Mouse (Mus musculus) midbrain, embryonic 15.5 days (tissue): ENCODE measurements around the gene Rbm42. TPM values are rescaled to one million over a fixed set of nuclear protein-coding genes. Genes with fewer than 3 reads are reported as not detected.

ENCODE experiments used
- ATAC-seq: fragments of 200-750 bp; cut with Nextera tagmentation; replicated peaks from 2 replicates; pipeline ENCODE4 v1.8.0; 2017; ENCODE audit warnings: moderate TSS enrichment
- H3K27ac ChIP-seq: fragments of 300-500 bp; sonication (generic); 2 replicates; pipeline ENCODE4 v1.5.1; 2015; ENCODE audit warnings: mild to moderate bottlenecking, inconsistent platforms
- H3K27me3 ChIP-seq: fragments of 300-500 bp; sonication (generic); replicated peaks from 2 replicates; pipeline ENCODE4 v1.6.1; 2015; ENCODE audit warnings: inconsistent platforms
- H3K36me3 ChIP-seq: fragments of 300-500 bp; sonication (generic); replicated peaks from 2 replicates; pipeline ENCODE4 v1.6.1; 2015; ENCODE audit warnings: inconsistent platforms
- H3K4me1 ChIP-seq: fragments of 300-500 bp; sonication (generic); 2 replicates; pipeline ENCODE4 v1.6.1; 2015; ENCODE audit warnings: inconsistent platforms
- H3K4me2 ChIP-seq: fragments of 300-500 bp; sonication (generic); 2 replicates; pipeline ENCODE4 v1.6.1; 2015; ENCODE audit warnings: inconsistent platforms, mild to moderate bottlenecking, moderate library complexity
- H3K4me3 ChIP-seq: fragments of 300-500 bp; sonication (generic); 2 replicates; pipeline ENCODE4 v1.5.1; 2015; ENCODE audit warnings: mild to moderate bottlenecking, inconsistent platforms
- H3K9ac ChIP-seq: fragments of 300-500 bp; sonication (generic); 2 replicates; pipeline ENCODE4 v1.6.1; 2015; ENCODE audit warnings: mild to moderate bottlenecking, inconsistent platforms
- H3K9me3 ChIP-seq: fragments of 300-500 bp; sonication (generic); 2 replicates; pipeline ENCODE4 v1.6.1; 2016; ENCODE audit warnings: inconsistent platforms
- WGBS: fragments of 180-500 bp; shearing (Covaris S2); methylation state at CpG from one replicate; pipeline ENCODE4 v1.1.7; 2015; ENCODE audit warnings: mixed read lengths; 5-methylcytosine and 5-hydroxymethylcytosine counted together
- polyA plus RNA-seq: library from polyadenylated mRNA; unstranded; fragments of >200 nt; fragmentation: Nextera tagmentation; extraction: Ambion mirVana; gene quantifications from 2 replicates; pipeline ENCODE4 v1.2.1, GENCODE M21; 2015

Gene Rbm42
- polyA plus RNA-seq, 1 experiment from 2014 or later, result 145 TPM

GRCm38 (mm10) chr7:30613529-30614112, 36.5 kb downstream of the Rbm42 start:
- Histone ChIP-seq H3K9me3 (no peaks in the 10 kb centered on the region), H3K4me2 (no peak overlapping the region), H3K27ac (no peak overlapping the region), H3K27me3 (no peaks in the 10 kb centered on the region), H3K4me3 (no peak overlapping the region), H3K4me1 (no peaks in the 10 kb centered on the region), H3K9ac (no peak overlapping the region), H3K36me3 (peaks cover 28% of the 10 kb centered on the region; the same call in 1 of the 2 replicates)
- 24% methylated on average over 14 of the region's 14 CpGs for WGBS
- ATAC-seq, result no peak

- Histone ChIP-seq H3K4me2 (no peak within 1 kb of the TSS), H3K4me1 (no peaks in the 10 kb centered on the region), H3K36me3 (peaks cover 21% of the 10 kb centered on the region; the same call in 1 of the 2 replicates), H3K9ac (no peak within 1 kb of the TSS), H3K27ac (no peak within 1 kb of the TSS), H3K4me3 (no peak within 1 kb of the TSS), H3K9me3 (no peaks in the 10 kb centered on the region), H3K27me3 (no peaks in the 10 kb centered on the region)
- no peak for ATAC-seq
- WGBS, result 84% methylated on average over 8 of the region's 8 CpGs
Measured at GRCm38 (mm10) chr7:30612654-30613402, 37.3 kb downstream of the Rbm42 start, which contains the start of gene Upk1a. Gene Upk1a, minus strand, starts transcription at chr7:30612847.

- H3K27me3 ChIP-seq, result no peaks in the 10 kb centered on the region
- no peaks in the 10 kb centered on the region for H3K36me3 ChIP-seq
- no peaks in the 10 kb centered on the region for H3K9me3 ChIP-seq
- WGBS, result 59% methylated on average over 7 of the region's 7 CpGs
- no peak overlapping the region for H3K4me2 ChIP-seq
- no peak overlapping the region for H3K4me3 ChIP-seq
- H3K9ac ChIP-seq, result no peak overlapping the region
- no peak for ATAC-seq
- no peaks in the 10 kb centered on the region for H3K4me1 ChIP-seq
- H3K27ac ChIP-seq, result no peak overlapping the region
Measured at GRCm38 (mm10) chr7:30610043-30610442, 40.1 kb downstream of the Rbm42 start.

- Histone ChIP-seq H3K27me3 (no peaks in the 10 kb centered on the region), H3K27ac (no peak overlapping the region), H3K4me3 (no peak overlapping the region), H3K4me2 (no peak overlapping the region), H3K4me1 (no peaks in the 10 kb centered on the region), H3K36me3 (no peaks in the 10 kb centered on the region), H3K9me3 (no peaks in the 10 kb centered on the region), H3K9ac (no peak overlapping the region)
- ATAC-seq, result no peak
- 48% methylated on average over 16 of the region's 16 CpGs for WGBS
Measured at GRCm38 (mm10) chr7:30608476-30608875, 41.6 kb downstream of the Rbm42 start.

- Histone ChIP-seq H3K36me3 (no peaks in the 10 kb centered on the region), H3K4me1 (no peaks in the 10 kb centered on the region), H3K4me2 (no peak overlapping the region), H3K9ac (no peak overlapping the region), H3K4me3 (no peak overlapping the region), H3K27me3 (no peaks in the 10 kb centered on the region), H3K9me3 (no peaks in the 10 kb centered on the region), H3K27ac (no peak overlapping the region)
- no peak for ATAC-seq
- WGBS, result 27% methylated on average over 8 of the region's 8 CpGs
Measured at GRCm38 (mm10) chr7:30607706-30608309, 42.3 kb downstream of the Rbm42 start.

GRCm38 (mm10) chr7:30604944-30605343, 45.2 kb downstream of the Rbm42 start:
- H3K9ac ChIP-seq, result no peak overlapping the region
- ATAC-seq, result no peak
- H3K9me3 ChIP-seq, result no peaks in the 10 kb centered on the region
- no peaks in the 10 kb centered on the region for H3K27me3 ChIP-seq
- H3K36me3 ChIP-seq, result no peaks in the 10 kb centered on the region
- H3K27ac ChIP-seq, result no peak overlapping the region
- peaks cover 8% of the 10 kb centered on the region; the same call in 1 of the 2 replicates for H3K4me1 ChIP-seq
- WGBS, result 88% methylated on average over 8 of the region's 8 CpGs
- no peak overlapping the region for H3K4me2 ChIP-seq
- no peak overlapping the region for H3K4me3 ChIP-seq

GRCm38 (mm10) chr7:30604424-30604823, 45.7 kb downstream of the Rbm42 start:
- Histone ChIP-seq H3K9me3 (no peaks in the 10 kb centered on the region), H3K4me1 (peaks cover 13% of the 10 kb centered on the region), H3K36me3 (no peaks in the 10 kb centered on the region), H3K27ac (no peak overlapping the region), H3K9ac (no peak overlapping the region), H3K4me3 (no peak overlapping the region), H3K27me3 (no peaks in the 10 kb centered on the region), H3K4me2 (no peak overlapping the region)
- no peak for ATAC-seq
- WGBS, result 61% methylated on average over 8 of the region's 8 CpGs

GRCm38 (mm10) chr7:30602583-30602982, 47.5 kb downstream of the Rbm42 start:
- no peak for ATAC-seq

GRCm38 (mm10) chr7:30600651-30601050, 49.5 kb downstream of the Rbm42 start:
- Histone ChIP-seq H3K4me1 (peaks cover 13% of the 10 kb centered on the region), H3K4me3 (no peak overlapping the region), H3K27me3 (no peaks in the 10 kb centered on the region), H3K9me3 (no peaks in the 10 kb centered on the region), H3K27ac (0 out of 2 replicates have a peak overlapping the region, but pooled peaks have one; percentile 13), H3K36me3 (no peaks in the 10 kb centered on the region), H3K9ac (no peak overlapping the region), H3K4me2 (peak overlapping the region; percentile 45; the same call in 1 of the 2 replicates)
- peak; percentile 55 for ATAC-seq
- WGBS, result 71% methylated on average over 7 of the region's 7 CpGs

More at GRCm38 (mm10) chr7:30602583-30602982, 47.5 kb downstream of the Rbm42 start:
- Histone ChIP-seq H3K4me1 (peaks cover 13% of the 10 kb centered on the region), H3K27me3 (no peaks in the 10 kb centered on the region), H3K27ac (no peak overlapping the region), H3K9me3 (no peaks in the 10 kb centered on the region), H3K4me3 (no peak overlapping the region), H3K9ac (no peak overlapping the region), H3K4me2 (no peak overlapping the region), H3K36me3 (no peaks in the 10 kb centered on the region)
- 53% methylated on average over 3 of the region's 3 CpGs for WGBS

GRCm38 (mm10) chr7:30599933-30600353, 50.2 kb downstream of the Rbm42 start:
- ATAC-seq, result peak; percentile 98
- Histone ChIP-seq H3K4me3 (peak overlapping the region; percentile 16), H3K4me1 (peaks cover 13% of the 10 kb centered on the region), H3K36me3 (no peaks in the 10 kb centered on the region), H3K4me2 (peak overlapping the region; percentile 45), H3K9me3 (no peaks in the 10 kb centered on the region), H3K9ac (no peak overlapping the region), H3K27ac (peak overlapping the region; percentile 13; the same call in 1 of the 2 replicates), H3K27me3 (no peaks in the 10 kb centered on the region)
- 1% methylated on average over 16 of the region's 16 CpGs for WGBS

GRCm38 (mm10) chr7:30598786-30599185, 51.3 kb downstream of the Rbm42 start, which contains the start of gene Zbtb32:
Gene Zbtb32, minus strand, starts transcription at chr7:30598909.
- no peak within 1 kb of the TSS for H3K9ac ChIP-seq
- no peaks in the 10 kb centered on the region for H3K36me3 ChIP-seq
- no peaks in the 10 kb centered on the region for H3K27me3 ChIP-seq
- ATAC-seq, result no peak
- WGBS, result 95% methylated on average over 12 of the region's 12 CpGs
- peak within 1 kb of the TSS; percentile 45 for H3K4me2 ChIP-seq
- H3K4me3 ChIP-seq, result peak within 1 kb of the TSS; percentile 16
- peak within 1 kb of the TSS; percentile 13; the same call in 1 of the 2 replicates for H3K27ac ChIP-seq
- H3K9me3 ChIP-seq, result no peaks in the 10 kb centered on the region
- H3K4me1 ChIP-seq, result peaks cover 13% of the 10 kb centered on the region

- Histone ChIP-seq H3K9ac (no peak overlapping the region), H3K27me3 (no peaks in the 10 kb centered on the region), H3K4me1 (peaks cover 13% of the 10 kb centered on the region), H3K4me2 (no peak overlapping the region), H3K9me3 (no peaks in the 10 kb centered on the region), H3K4me3 (no peak overlapping the region), H3K36me3 (no peaks in the 10 kb centered on the region), H3K27ac (no peak overlapping the region)
- no peak for ATAC-seq
- 76% methylated on average over 5 of the region's 5 CpGs for WGBS
Measured at GRCm38 (mm10) chr7:30596811-30597210, 53.3 kb downstream of the Rbm42 start.
